Mouse (Mus musculus) E14TG2a.4 (cell line): Measurements from ENCODE around the gene Gm10134.

ENCODE experiments used
- CTCF ChIP-seq: conservative IDR thresholded peaks from 2 replicates; pipeline ENCODE4 v1.5.1; 2014; ENCODE audit warnings: low read length
- POU5F1 ChIP-seq: IDR thresholded peaks from 2 replicates; pipeline ENCODE4 v1.6.1; 2014; ENCODE audit warnings: low read length, borderline replicate concordance

- TF ChIP-seq CTCF = no peak
- no peak for TF ChIP-seq POU5F1
These were observed 30.3 kb downstream of the Gm10134 start for GRCm38 (mm10) chr2:28536166-28536565.
